Mouse (Mus musculus): Measurements from ENCODE around the gene H2-M10.2. TPM values are rescaled to one million over a fixed set of nuclear protein-coding genes. Genes with fewer than 3 reads are reported as not detected.

H2-M10.2 gene
- polyA plus RNA-seq, 1 experiment: not detected

- WGBS: 96% methylated on average over 4 of the region's 4 CpGs
- TF ChIP-seq CTCF (IDR thresholded peaks at IDR 0.05; ENCODE audit: borderline replicate concordance, control insufficient read depth, extremely low read depth, insufficient read depth, low read length, poor library complexity): no peak
- no peak for TF ChIP-seq POLR2A (IDR thresholded peaks at IDR 0.05; ENCODE audit: control insufficient read depth, extremely low read depth, insufficient read depth, low read length, poor library complexity)
- DNase-seq: no peak
These were observed 4.6 kb downstream of the H2-M10.2 start for GRCm38 (mm10) chr17:36281521-36282245.

DNA sequence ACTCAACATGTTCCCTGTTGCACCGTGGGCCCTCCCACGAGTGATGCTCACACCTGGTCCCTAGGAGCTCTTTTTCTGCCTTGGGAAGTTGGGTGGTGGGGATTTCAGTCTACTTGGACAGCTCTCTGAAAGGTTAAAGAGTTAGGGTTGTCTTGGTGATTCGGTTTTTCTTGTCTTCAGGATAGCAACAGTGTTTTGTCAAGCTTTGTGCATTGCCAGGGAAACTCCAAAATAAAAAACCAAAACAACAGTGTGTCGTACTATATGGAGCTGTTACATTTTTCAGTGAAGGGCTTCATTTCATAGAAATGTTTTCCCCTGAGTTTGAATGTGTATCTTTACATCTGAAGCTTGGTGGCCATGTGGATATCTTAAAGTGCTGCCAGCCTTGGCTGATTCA lies 11.5 kb downstream of the H2-M10.2 start:
- peak overlapping the region; percentile 67; the same call in 1 of the 2 replicates for H3K27ac ChIP-seq (ENCODE audit: control insufficient read depth, insufficient read depth, low read length)
- peaks cover 29% of the 10 kb centered on the region for H3K4me1 ChIP-seq (replicated peaks; ENCODE audit: control insufficient read depth, insufficient read depth, low read length)
- 83% methylated on average over 4 of the region's 4 CpGs for WGBS
- peaks cover 13% of the 10 kb centered on the region for H3K36me3 ChIP-seq (ENCODE audit: control insufficient read depth, insufficient read depth, low read length)
- TF ChIP-seq CTCF (IDR thresholded peaks at IDR 0.05; ENCODE audit: borderline replicate concordance, control insufficient read depth, extremely low read depth, insufficient read depth, low read length, poor library complexity) (no peak), POLR2A (IDR thresholded peaks at IDR 0.05; ENCODE audit: control insufficient read depth, extremely low read depth, insufficient read depth, low read length, poor library complexity) (no peak)
- H3K4me3 ChIP-seq (ENCODE audit: control insufficient read depth, insufficient read depth, low read length): no peak overlapping the region
- no peak for DNase-seq
- no peaks in the 10 kb centered on the region for H3K27me3 ChIP-seq (ENCODE audit: control insufficient read depth, insufficient read depth, low read length)

More at GRCm38 (mm10) chr17:36281521-36282245, 4.6 kb downstream of the H2-M10.2 start:
- Histone ChIP-seq H3K4me1 (replicated peaks; ENCODE audit: control insufficient read depth, insufficient read depth, low read length) (no peaks in the 10 kb centered on the region), H3K36me3 (ENCODE audit: control insufficient read depth, insufficient read depth, low read length) (peaks cover 15% of the 10 kb centered on the region), H3K4me3 (ENCODE audit: control insufficient read depth, insufficient read depth, low read length) (no peak overlapping the region), H3K27ac (ENCODE audit: control insufficient read depth, insufficient read depth, low read length) (no peak overlapping the region), H3K27me3 (ENCODE audit: control insufficient read depth, insufficient read depth, low read length) (no peaks in the 10 kb centered on the region)

GRCm38 (mm10) chr17:36273796-36274195 lies 12.5 kb downstream of the H2-M10.2 start:
- Histone ChIP-seq H3K27ac (ENCODE audit: control insufficient read depth, insufficient read depth, low read length) (peak overlapping the region; percentile 90), H3K4me3 (ENCODE audit: control insufficient read depth, insufficient read depth, low read length) (0 out of 2 replicates have a peak overlapping the region, but pooled peaks have one; percentile 1), H3K4me1 (replicated peaks; ENCODE audit: control insufficient read depth, insufficient read depth, low read length) (peaks cover 29% of the 10 kb centered on the region), H3K36me3 (ENCODE audit: control insufficient read depth, insufficient read depth, low read length) (peaks cover 13% of the 10 kb centered on the region), H3K27me3 (ENCODE audit: control insufficient read depth, insufficient read depth, low read length) (no peaks in the 10 kb centered on the region)
- DNase-seq: peak; percentile 33
- TF ChIP-seq CTCF (IDR thresholded peaks at IDR 0.05; ENCODE audit: borderline replicate concordance, control insufficient read depth, extremely low read depth, insufficient read depth, low read length, poor library complexity) (no peak), POLR2A (IDR thresholded peaks at IDR 0.05; ENCODE audit: control insufficient read depth, extremely low read depth, insufficient read depth, low read length, poor library complexity) (no peak)
- WGBS: 5% methylated on average over 4 of the region's 4 CpGs

- Histone ChIP-seq H3K36me3 (ENCODE audit: control insufficient read depth, insufficient read depth, low read length) (peaks cover 13% of the 10 kb centered on the region), H3K4me1 (replicated peaks; ENCODE audit: control insufficient read depth, insufficient read depth, low read length) (peaks cover 29% of the 10 kb centered on the region), H3K4me3 (ENCODE audit: control insufficient read depth, insufficient read depth, low read length) (0 out of 2 replicates have a peak overlapping the region, but pooled peaks have one; percentile 8), H3K27ac (ENCODE audit: control insufficient read depth, insufficient read depth, low read length) (peak overlapping the region; percentile 90), H3K27me3 (ENCODE audit: control insufficient read depth, insufficient read depth, low read length) (no peaks in the 10 kb centered on the region)
- TF ChIP-seq POLR2A (IDR thresholded peaks at IDR 0.05; ENCODE audit: control insufficient read depth, extremely low read depth, insufficient read depth, low read length, poor library complexity) (no peak), CTCF (IDR thresholded peaks at IDR 0.05; ENCODE audit: borderline replicate concordance, control insufficient read depth, extremely low read depth, insufficient read depth, low read length, poor library complexity) (no peak)
- DNase-seq: no peak
- WGBS: 82% methylated on average over 9 of the region's 9 CpGs
These were observed 13.5 kb downstream of the H2-M10.2 start for GRCm38 (mm10) chr17:36272643-36273366.

DNA sequence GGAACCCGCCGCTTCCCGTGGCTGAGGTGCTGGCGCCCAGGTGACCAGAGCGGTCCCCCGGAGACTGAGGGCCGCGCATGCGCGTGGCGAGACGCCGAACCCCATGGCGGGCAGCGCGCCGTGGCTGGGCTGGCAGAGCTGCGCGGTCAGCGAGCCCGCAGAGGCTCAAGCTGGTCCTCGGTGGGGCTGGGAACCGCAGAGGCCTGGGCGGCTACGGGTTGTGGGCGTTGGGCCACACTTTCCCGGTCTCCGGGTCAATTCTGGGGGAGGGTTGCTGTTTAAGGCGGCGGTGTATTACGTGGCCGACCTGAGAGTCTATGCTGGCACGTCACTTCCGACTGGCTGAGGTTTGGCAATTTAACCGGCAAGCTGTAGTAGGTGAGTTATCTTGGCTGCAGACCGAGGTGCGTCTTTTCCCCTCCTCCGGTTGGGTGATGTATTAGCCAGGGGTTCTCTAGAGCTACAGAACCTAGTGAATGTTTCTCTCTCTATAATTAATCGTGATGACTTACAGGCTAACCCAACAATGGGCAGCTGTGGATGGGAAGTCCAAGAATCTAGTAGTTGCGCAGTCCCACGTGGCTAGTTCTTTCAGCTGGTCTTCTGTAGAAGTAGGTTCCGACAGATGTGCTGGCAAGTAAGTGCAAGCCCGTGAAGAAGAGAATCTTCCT lies 14.6 kb downstream of the H2-M10.2 start, which contains the start of gene Trim39:
Gene Trim39 (minus strand): TSS at position 662 of the 671 bp plus-strand sequence.
- peak; percentile 78 for DNase-seq
- Histone ChIP-seq H3K4me1 (replicated peaks; ENCODE audit: control insufficient read depth, insufficient read depth, low read length) (peaks cover 29% of the 10 kb centered on the region), H3K27ac (ENCODE audit: control insufficient read depth, insufficient read depth, low read length) (peak within 1 kb of the TSS; percentile 90), H3K27me3 (ENCODE audit: control insufficient read depth, insufficient read depth, low read length) (no peaks in the 10 kb centered on the region), H3K36me3 (ENCODE audit: control insufficient read depth, insufficient read depth, low read length) (peaks cover 16% of the 10 kb centered on the region), H3K4me3 (ENCODE audit: control insufficient read depth, insufficient read depth, low read length) (peak within 1 kb of the TSS; percentile 93)
- 1% methylated on average over 43 of the region's 43 CpGs for WGBS
- TF ChIP-seq CTCF (IDR thresholded peaks at IDR 0.05; ENCODE audit: borderline replicate concordance, control insufficient read depth, extremely low read depth, insufficient read depth, low read length, poor library complexity) (no peak), POLR2A (IDR thresholded peaks at IDR 0.05; ENCODE audit: control insufficient read depth, extremely low read depth, insufficient read depth, low read length, poor library complexity) (no peak)

All from thymus, adult 2 months (tissue).